Mouse (Mus musculus): ENCODE measurements around the gene Msantd2. TPM values are rescaled to one million over a fixed set of nuclear protein-coding genes. Genes with fewer than 3 reads are reported as not detected.

Gene Msantd2
- polyA plus RNA-seq, 1 experiment from 2014 or later, result 33.1 TPM

DNA sequence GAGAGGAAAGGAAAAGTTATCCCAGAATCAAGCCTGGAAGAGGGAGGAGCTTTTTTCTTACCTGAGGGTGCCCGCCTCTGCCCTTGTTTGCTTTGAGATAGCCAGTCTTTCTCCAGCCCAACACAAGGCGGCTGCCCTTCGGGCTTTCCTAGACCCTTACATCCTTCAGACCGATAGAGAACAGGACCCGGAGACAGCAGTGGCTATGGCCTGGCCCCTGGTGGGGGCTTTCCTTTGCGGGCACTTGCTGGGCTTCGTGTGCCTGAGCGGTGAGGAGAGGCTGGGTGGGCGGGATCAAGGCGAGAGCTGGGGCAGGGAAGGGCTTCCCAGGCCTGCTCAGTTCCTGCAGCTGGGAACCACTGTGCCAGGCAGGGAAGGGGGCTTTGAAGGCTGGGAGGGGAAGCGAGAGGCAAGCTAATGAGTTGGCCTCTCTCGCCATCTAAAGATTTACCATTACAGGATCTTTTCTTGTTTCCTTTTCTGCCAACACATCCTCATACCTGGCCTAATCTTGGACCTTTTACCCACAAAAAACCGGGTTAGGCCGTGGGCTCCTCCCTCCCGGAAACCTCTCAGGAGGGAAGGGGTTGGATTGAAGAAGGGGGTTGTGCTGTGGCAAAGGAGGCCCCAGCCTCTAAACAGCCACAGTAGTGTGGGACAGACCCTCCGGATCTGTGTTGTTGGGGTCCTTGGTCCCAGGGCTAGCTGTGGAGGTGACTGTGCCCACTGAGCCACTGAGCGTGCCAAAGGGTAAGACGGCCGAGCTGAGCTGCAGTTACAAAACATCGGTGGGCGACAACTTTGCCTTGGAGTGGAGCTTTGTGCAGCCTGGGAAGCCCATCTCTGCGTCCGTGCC lies 50.3 kb downstream of the Msantd2 start, which contains the start of gene Vsig2:
TSS of gene Vsig2 (plus strand) at position 86 of the 856 bp plus-strand sequence.
- in situ Hi-C loops (cut with MboI; ENCODE audit: low pct_unique_long_range_greater_than_20kb), result loop anchor here (5.0 kb wide), 1 partner anchor 78 kb away; no protein-coding TSS in a partner anchor
- ATAC-seq (no peak), DNase-seq (ENCODE audit: low read depth, low spot score) (no peak)
- TF ChIP-seq CTCF (IDR thresholded peaks at IDR 0.05), result no peak
- ChIA-PET CTCF (interaction anchor here (1.4 kb wide), 1 partner anchor 11 kb away, joined by 3 read pairs; no protein-coding TSS in a partner anchor), POLR2A (interaction anchor here (0.8 kb wide), 1 partner anchor 13 kb away, joined by 3 read pairs; no protein-coding TSS in a partner anchor)
- H3K27me3 ChIP-seq, result no peaks in the 10 kb centered on the region

DNA sequence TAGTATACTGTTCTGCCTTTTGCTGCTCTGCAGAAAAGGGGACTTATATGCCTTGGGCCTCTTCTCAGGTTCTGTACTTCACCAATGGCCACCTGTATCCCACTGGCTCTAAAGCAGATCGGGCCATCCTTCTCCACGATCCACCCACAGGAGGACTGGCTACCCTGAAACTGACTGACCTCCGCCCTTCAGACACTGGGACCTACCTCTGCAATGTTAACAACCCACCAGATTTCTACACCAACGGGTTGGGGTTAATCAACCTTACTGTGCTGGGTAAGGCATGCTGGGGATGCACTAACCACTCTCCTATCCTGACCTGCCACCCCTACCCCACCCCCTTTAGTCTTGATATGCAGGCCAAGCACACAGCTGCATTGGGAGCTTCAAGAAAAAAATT lies 51.1 kb downstream of the Msantd2 start:
- ATAC-seq (no peak), DNase-seq (ENCODE audit: low read depth, low spot score) (no peak)
- POLR2A ChIA-PET, result no interaction called here
- in situ Hi-C loops (cut with MboI; ENCODE audit: low pct_unique_long_range_greater_than_20kb), result loop anchor here (5.0 kb wide), 1 partner anchor 77 kb away; no protein-coding TSS in a partner anchor
- CTCF ChIA-PET, result interaction anchor here (0.8 kb wide), 1 partner anchor 78 kb away, joined by 3 read pairs; no protein-coding TSS in a partner anchor
- TF ChIP-seq CTCF (IDR thresholded peaks at IDR 0.05), result no peak
- H3K27me3 ChIP-seq, result no peaks in the 10 kb centered on the region

DNA sequence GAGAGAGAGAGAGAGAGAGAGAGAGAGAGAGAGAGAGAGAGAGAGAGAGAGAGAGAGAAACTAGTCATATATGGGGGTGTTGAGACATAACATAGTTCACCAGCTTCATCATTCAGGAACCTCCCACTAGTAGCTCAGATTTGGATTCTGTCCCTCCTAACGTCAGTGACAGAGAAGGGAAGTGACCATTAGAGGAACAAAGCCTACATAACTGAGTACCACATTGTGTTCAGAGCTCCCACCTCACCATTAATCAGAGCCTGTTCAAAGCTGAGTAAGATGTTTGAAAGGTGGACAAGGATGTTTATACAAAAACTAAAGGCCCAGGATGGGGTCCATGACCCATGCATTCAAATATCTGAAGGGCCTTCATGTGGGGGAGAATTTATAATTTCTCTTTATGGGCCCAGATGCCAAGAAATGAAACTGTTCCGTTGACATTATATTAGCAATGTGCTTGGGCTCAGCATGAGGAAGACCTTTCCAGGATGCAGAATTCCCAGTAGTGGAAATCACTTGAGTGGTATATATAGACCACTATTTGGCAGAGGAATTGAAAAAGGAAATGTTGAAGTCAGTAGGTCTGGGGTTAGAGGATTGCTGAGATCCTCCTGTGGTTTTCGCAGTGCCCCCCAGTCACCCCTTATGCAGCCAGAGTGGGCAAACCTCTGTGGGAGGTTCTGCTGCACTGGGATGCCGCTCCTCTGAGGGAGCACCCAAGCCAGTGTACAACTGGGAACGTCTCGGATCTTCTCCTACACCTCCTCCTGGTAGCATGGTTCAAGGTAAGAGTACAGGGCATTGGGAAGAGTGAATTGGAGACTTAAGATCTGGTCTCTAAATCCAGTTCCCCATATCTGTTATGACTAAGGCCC lies 51.8 kb downstream of the Msantd2 start:
- in situ Hi-C loops (cut with MboI; ENCODE audit: low pct_unique_long_range_greater_than_20kb), result loop anchor here (5.0 kb wide), 1 partner anchor 76 kb away; no protein-coding TSS in a partner anchor
- no peaks in the 10 kb centered on the region for H3K27me3 ChIP-seq
- ATAC-seq (no peak), DNase-seq (ENCODE audit: low read depth, low spot score) (no peak)
- ChIA-PET CTCF (interaction anchor here (0.8 to 1.4 kb wide), 2 partner anchors 78 kb away, joined by 3 to 5 read pairs; no protein-coding TSS in a partner anchor), POLR2A (no interaction called here)
- no peak for TF ChIP-seq CTCF (IDR thresholded peaks at IDR 0.05)

DNA sequence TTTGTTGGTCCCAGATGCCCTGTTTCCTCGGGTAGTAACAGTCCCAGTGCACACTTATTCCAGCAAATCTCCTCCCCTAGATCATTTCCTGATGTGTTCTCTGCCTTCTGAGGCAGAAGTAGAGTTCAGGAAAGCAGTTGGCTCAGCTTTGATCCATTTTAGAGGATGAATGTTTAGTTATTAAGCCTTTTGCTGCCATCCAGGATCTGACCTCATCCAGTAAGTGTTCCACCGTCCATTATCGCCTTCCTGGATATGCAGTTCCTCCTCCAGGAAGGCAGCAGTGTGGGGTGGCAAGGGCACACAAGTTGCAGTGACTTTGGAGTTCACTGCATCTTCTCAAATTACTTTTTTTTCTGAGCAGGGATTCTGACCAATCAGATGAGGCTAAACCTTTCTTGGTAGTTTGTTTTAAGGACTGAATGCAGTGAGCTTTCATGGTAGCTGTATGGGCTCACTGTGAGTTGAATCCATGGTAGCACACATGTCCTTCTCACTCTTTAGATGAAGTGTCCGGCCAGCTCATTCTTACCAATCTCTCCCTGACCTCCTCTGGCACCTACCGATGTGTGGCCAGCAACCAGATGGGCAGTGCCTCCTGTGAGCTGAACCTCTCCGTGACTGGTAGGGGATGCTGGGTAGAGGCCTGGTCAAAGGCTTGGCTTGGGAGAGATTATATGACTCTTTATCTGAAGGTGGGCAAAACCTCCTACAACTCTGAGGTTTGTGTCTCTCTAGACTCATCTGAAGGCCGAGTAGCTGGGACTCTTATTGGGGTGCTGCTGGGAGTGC lies 52.9 kb downstream of the Msantd2 start:
- TF ChIP-seq CTCF (IDR thresholded peaks at IDR 0.05), result no peak
- ATAC-seq (no peak), DNase-seq (ENCODE audit: low read depth, low spot score) (no peak)
- ChIA-PET CTCF (interaction anchor here (1.3 to 3.6 kb wide), 3 partner anchors 13 to 79 kb away, joined by 3 to 34 read pairs (median 5); no protein-coding TSS in a partner anchor), POLR2A (interaction anchor here (0.8 kb wide), 1 partner anchor 73 kb away, joined by 3 read pairs; no protein-coding TSS in a partner anchor)
- no peaks in the 10 kb centered on the region for H3K27me3 ChIP-seq
- in situ Hi-C loops (cut with MboI; ENCODE audit: low pct_unique_long_range_greater_than_20kb), result loop anchor here (5.0 kb wide), 1 partner anchor 75 kb away; no protein-coding TSS in a partner anchor

DNA sequence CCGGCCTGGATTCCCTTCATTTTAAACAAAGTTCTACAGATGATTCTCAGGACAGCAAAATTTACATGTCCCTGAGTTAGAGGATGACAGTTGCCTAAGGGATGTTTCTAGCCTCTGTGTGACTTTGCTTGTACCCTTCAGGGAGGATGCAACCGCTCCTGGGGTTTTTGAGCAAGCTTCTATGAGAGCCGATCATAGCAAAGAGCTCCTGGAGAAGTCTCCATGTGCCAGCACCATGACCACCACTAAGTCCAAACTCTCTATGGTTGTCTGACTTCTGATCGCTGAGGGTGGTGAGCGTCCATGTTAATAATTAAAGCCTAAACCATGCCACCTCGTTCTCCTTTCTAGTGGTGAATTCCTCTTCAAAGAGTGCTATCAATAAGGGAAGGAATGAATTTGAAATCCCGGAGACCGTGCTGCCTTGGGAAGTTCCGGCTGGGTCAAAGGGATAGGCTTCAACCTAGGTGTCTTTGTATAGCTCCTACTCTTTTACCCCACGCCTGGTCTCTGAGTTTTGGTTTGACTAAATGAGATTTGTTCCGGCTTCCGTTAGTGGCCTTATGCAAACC lies 54.8 kb downstream of the Msantd2 start:
- in situ Hi-C loops (cut with MboI; ENCODE audit: low pct_unique_long_range_greater_than_20kb), result loop anchor here (5.0 kb wide), 1 partner anchor 73 kb away; no protein-coding TSS in a partner anchor
- CTCF ChIA-PET, result interaction anchor here (0.7 to 3.6 kb wide), 12 partner anchors 9 to 114 kb away, joined by 3 to 34 read pairs (median 6); partner anchors contain the start of gene Spa17
- no peaks in the 10 kb centered on the region for H3K27me3 ChIP-seq
- DNase-seq (ENCODE audit: low read depth, low spot score) (no peak), ATAC-seq (peak; percentile 32)
- POLR2A ChIA-PET, result no interaction called here
- no peak for TF ChIP-seq CTCF (IDR thresholded peaks at IDR 0.05)

DNA sequence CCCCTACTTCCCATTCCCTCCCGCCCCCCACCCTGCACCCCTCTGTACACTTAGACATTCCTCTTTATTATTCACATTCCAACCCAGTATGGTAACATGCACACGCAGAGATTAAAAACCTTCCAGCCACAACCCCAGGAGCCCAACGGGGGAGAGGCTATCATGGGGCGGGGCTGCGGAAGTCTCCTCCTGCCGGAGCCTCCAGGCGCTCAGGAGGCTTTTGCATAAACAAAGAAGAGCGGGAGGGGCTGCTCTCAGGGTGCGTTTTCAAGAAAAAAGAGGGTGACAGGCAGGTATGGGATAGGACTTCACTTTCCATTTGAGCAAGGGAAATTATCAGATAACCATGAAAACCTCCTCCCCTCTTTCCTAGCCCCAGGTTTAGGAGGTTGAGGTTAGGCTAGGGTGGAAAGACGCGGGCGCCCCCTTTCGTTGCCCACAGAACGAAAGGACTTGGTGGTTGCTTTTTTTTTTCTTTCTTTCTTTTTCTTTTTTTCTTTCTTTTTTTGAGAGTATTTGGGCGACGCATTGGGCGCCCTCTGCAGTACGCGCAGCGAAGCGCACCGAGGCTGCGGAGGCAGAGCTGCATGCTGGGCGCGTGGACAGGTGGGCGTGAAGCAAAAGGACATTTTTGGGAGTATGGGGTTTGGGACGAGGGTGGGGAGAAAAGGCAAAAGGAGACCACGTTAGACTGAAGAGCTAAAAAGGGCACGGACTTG lies 55.5 kb downstream of the Msantd2 start:
- POLR2A ChIA-PET, result interaction anchor here (0.6 to 0.7 kb wide), 3 partner anchors 61 to 113 kb away, joined by 3 read pairs; no protein-coding TSS in a partner anchor

DNA sequence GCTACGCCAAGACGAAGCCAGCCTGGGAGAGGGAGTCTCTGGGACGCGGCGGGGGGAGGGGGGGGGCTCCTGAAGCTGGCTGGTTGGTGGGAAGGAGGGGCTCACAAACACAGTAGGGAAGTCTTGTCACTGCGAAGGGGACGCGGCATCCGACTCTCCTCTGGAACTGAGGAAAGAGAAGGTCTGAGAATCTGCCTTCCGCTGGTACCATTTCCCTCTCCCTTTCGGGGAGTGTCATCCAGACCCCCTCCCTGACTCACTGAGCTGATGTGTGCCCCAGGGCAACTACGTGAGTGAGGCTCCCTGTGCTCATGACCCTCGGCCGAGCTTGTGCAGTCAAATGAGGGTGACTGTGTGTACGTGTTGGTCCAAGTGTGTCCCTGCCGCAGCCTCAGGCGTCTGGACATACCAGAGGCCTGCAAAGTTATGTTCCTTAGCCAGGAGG lies 56.1 kb downstream of the Msantd2 start:
- ChIA-PET CTCF (interaction anchor here (0.7 to 3.6 kb wide), 19 partner anchors 9 to 118 kb away, joined by 3 to 34 read pairs (median 4); partner anchors contain the start of genes Msantd2 and Spa17), POLR2A (interaction anchor here (0.6 to 0.7 kb wide), 3 partner anchors 62 to 114 kb away, joined by 3 read pairs; no protein-coding TSS in a partner anchor)
- H3K27me3 ChIP-seq, result no peaks in the 10 kb centered on the region
- TF ChIP-seq CTCF (IDR thresholded peaks at IDR 0.05), result no peak
- DNase-seq (ENCODE audit: low read depth, low spot score), result no peak
- in situ Hi-C loops (cut with MboI; ENCODE audit: low pct_unique_long_range_greater_than_20kb), result no loop called here
- ATAC-seq, result no peak

More for the DNA sequence above, 55.5 kb downstream of the Msantd2 start:
- ATAC-seq, result peak; percentile 86
- DNase-seq (ENCODE audit: low read depth, low spot score), result no peak
- peak; percentile 99 for TF ChIP-seq CTCF (IDR thresholded peaks at IDR 0.05)
- H3K27me3 ChIP-seq, result no peaks in the 10 kb centered on the region
- in situ Hi-C loops (cut with MboI; ENCODE audit: low pct_unique_long_range_greater_than_20kb), result loop anchor here (5.0 kb wide), 1 partner anchor 73 kb away; no protein-coding TSS in a partner anchor
- CTCF ChIA-PET, result interaction anchor here (0.7 to 3.6 kb wide), 20 partner anchors 8 to 118 kb away, joined by 3 to 34 read pairs (median 4); partner anchors contain the start of genes Msantd2 and Spa17

DNA sequence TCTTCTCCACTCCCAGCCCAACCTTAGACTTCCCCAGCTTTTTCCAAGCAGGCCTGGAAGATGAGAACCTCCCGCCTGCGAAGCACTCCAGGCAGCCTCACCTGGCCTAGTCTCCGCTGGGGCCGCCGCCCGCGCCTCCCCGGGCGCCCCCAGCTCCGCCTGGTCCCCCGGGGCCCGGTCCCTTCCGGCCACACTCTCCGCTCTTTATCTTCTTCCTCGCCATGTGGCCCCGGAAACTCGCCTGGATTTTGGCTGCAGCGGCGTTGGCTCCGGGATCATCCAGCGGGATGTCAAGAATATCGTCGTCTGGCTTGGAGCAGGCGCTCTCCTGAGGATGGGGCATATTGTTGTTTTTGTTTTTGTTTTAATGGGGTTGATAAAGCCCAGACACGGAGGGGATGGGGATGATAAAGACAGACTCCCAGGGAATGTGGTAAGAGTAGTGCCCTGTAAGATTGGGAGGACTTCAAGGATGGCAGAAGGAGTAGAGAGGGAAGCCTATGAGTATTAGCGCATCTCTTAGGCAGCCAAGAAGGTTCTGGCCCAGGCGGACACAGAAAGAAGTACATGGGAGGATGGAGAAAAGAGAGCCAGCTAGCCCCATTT lies 56.8 kb downstream of the Msantd2 start:
- ChIA-PET CTCF (interaction anchor here (1.1 to 3.6 kb wide), 11 partner anchors 9 to 119 kb away, joined by 3 to 34 read pairs (median 3); partner anchors contain the start of gene Msantd2), POLR2A (no interaction called here)
- no peak for DNase-seq (ENCODE audit: low read depth, low spot score)
- in situ Hi-C loops (cut with MboI; ENCODE audit: low pct_unique_long_range_greater_than_20kb), result no loop called here
- no peaks in the 10 kb centered on the region for H3K27me3 ChIP-seq
- TF ChIP-seq CTCF (IDR thresholded peaks at IDR 0.05), result no peak
- ATAC-seq, result no peak

Data from Patski (cell line).